Mouse (Mus musculus) mature B cell (primary cell): ENCODE measurements around the gene Calb2.

Experiments used
- in situ Hi-C: fragments of 300-500 bp; cut with MboI; formaldehyde crosslinking; loops from 2 replicates; pipeline ENCODE4 v1.14.3; 2019

Calb2 gene

DNA sequence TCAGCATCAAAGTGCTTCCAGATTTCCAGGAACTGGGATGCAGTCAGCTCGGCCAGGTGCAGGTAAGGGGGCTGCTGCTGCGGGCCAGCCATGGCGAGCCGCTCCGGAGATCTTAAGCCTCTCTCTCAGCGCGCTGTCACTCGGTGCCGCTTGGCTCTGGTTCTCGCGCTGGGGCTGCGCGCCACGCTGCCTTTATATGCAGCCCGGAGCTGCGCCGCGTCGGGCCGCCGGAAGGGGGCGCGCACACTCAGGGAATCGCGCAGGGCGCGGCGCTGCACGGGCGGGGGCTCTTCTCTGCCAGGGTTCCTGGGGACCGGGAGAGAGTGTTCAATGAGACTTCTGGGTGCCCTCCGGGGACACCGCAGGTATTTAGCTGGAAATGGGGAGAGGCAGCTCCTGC lies at the start of gene Calb2:
Gene Calb2 (minus strand): TSS at position 165 of the 400 bp plus-strand sequence.
- in situ Hi-C loops, result no loop called here

DNA sequence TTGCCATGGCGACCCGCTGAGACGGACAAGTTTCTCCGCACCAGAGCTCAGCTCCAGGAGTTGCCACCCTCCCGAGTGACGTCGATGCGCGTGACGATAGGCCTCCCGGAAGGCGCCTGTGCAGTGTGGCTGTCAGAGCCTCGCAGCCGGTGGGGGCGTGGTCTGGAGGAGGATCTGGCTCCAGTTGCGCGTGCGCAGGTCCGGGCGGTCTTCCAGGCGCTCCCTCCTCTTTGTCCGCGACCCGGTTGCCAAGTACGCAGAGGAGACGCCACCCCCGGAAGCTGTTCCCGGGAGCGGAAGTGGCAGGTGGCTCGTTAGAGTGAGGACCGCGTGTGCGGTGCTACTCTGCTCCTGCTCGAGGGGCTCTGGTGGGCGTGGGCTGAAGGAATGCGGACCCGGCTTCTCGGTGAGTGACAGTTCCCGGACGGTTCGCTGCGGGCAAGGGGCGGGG lies 49.7 kb upstream of the Calb2 start:
- in situ Hi-C loops, result no loop called here

DNA sequence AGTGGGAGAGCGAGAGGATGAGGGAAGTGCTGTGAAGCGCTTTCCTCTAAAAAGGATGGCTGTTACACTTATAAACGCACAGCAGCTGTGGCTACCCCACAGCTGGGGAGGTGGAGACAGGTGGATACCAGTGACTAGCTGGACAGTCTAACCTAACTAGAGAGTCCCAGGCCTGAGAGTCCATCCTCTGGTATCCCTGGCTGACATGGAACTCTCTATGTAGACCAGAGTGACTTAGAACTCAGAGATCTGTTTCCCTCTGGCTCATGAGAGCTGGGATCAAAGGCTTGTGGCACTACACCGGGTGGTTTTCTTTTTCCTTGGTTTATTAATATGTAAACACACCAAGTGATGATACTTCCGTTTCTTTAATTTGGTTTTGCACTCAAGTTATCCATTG lies 49.2 kb upstream of the Calb2 start:
- in situ Hi-C loops, result no loop called here

- in situ Hi-C loops, result no loop called here
These were observed 48.2 kb upstream of the Calb2 start for GRCm38 (mm10) chr8:110216253-110216652.

GRCm38 (mm10) chr8:110215365-110215764 lies 47.4 kb upstream of the Calb2 start, which contains the start of gene Cmtr2:
Cmtr2 (plus strand) TSS chr8:110215665.
- in situ Hi-C loops, result no loop called here

DNA sequence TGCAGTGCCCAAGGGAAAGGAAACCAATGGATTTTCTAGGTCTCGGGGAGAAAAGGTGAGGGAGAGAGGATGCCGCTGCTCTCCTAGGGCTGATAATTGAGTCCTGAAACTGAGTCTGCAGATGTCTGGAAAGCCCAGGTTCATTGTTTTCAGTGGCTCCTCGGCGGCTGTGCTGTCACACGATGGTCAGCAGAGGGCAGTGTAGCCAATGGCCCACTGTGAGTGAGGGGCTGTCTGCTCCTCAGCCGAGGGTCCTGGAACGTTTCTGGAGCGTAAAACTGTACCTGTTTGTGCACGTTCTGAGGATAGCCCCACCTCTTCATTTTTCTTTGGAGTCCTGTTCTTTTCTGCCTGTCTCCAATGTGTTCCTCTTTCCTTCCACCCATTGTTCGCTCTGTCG lies 33.8 kb upstream of the Calb2 start:
- in situ Hi-C loops, result no loop called here

GRCm38 (mm10) chr8:110196678-110197077 lies 28.7 kb upstream of the Calb2 start:
- in situ Hi-C loops, result no loop called here

- in situ Hi-C loops, result no loop called here
These were observed 21.1 kb upstream of the Calb2 start for GRCm38 (mm10) chr8:110188961-110189750.

GRCm38 (mm10) chr8:110185538-110185937 lies 17.5 kb upstream of the Calb2 start:
- in situ Hi-C loops, result no loop called here

GRCm38 (mm10) chr8:110183748-110184147 lies 15.7 kb upstream of the Calb2 start:
- in situ Hi-C loops, result no loop called here

- in situ Hi-C loops, result no loop called here
These were observed 14.8 kb upstream of the Calb2 start for GRCm38 (mm10) chr8:110182735-110183367.

DNA sequence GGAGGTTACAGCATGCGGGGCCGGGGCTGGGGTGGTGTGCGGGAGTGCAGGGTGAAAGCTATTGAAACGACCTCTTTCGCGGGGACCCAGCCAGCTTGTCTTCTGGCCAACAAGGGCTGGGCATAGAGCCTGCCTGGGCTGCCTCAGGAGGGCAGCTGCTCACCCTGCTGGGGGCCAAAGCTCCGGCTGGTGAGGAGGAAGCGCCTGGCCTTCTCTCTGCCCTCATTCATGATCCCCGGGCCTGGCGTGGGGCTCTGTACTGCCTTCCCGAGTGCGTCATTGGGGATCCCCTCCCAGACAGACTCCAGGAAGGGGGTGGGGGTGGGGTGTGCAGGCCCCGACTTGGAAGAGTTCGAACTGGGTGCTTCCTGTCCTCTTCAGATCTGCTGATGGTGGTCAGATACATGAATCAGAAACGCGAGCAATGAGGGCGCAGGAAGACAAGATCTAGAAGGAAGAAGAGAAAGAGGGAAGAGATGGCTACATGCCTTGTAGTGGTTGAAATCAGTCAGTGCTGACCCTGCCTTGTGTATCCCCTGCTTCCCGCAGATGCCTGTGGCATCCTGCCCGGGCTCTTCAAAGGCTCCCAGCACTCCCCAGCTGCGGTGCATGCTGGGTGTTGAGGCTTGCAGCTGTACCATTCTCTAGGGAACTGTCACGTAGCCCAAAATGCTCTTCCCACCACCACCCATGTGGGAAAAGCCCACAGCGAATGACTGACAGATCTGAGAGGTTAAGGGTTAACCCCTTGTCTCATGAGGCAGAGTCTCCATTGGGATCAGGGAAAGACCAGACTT lies 9.5 kb upstream of the Calb2 start:
- in situ Hi-C loops, result no loop called here

GRCm38 (mm10) chr8:110174826-110175225 lies 6.8 kb upstream of the Calb2 start:
- in situ Hi-C loops, result no loop called here

DNA sequence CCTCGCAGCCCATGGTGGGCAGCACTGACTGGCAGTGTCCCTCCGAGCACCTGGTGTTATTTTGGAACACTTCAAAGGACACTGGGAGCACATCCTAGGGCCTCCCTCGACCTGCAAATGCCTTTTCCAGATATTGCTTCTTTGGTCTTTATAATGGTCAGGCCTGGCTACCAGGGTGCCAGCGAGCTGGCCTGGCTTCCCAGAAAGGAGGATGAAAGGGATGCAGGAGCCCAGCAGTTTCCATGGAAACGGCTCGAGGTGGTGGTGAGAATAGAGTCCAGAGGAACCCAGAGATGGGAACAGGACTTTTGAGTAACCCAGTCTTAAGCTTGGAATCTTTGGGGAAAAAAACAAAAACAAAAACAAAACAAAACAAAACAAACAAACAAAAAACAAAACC lies 4.2 kb upstream of the Calb2 start:
- in situ Hi-C loops, result no loop called here

GRCm38 (mm10) chr8:110166270-110166669 lies 1.7 kb downstream of the Calb2 start:
- in situ Hi-C loops, result no loop called here

- in situ Hi-C loops, result no loop called here
These were observed 6.0 kb downstream of the Calb2 start for GRCm38 (mm10) chr8:110162007-110162406.

- in situ Hi-C loops, result no loop called here
These were observed 15.1 kb downstream of the Calb2 start for GRCm38 (mm10) chr8:110152951-110153350.

- in situ Hi-C loops, result no loop called here
These were observed 22.5 kb downstream of the Calb2 start for GRCm38 (mm10) chr8:110145538-110145937.

DNA sequence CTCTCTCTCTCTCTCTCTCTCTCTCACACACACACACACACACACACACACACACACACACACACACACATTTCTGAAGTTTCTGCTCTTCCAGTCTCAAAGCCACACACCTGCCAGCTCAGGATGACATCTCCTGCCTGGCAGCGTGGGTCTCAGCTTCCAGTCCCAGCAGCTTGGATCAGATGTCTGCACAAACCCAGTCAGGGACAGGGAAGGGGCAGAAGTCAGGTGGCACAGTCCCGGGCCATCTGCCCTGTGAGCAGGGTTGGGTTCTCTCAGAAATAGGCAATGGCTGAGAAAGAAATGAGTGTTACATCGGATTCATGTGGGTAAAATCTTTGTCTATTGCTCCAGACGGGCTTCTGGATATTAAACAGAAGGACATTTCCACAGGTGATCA lies 27.2 kb downstream of the Calb2 start:
- in situ Hi-C loops, result no loop called here

DNA sequence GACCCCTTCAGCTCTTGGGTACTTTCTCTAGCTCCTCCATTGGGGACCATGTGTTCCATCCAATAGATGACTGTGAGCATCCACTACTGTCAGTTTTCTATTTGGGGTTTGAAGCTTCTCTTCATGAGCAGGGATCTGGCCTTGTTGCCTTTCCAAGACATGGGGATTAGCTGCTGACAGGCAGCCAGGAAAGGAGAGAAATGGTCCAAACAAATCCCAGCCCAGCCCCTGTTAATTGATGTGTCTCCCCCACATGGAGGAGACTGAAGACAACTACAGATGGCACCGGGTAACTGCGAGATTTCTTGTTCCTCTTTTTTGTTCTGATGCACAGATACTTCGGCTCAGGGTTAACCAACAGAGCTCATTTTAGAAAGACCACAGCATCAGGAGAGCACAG lies 27.9 kb downstream of the Calb2 start:
- in situ Hi-C loops, result no loop called here

GRCm38 (mm10) chr8:110135515-110135914 lies 32.5 kb downstream of the Calb2 start:
- in situ Hi-C loops, result no loop called here

DNA sequence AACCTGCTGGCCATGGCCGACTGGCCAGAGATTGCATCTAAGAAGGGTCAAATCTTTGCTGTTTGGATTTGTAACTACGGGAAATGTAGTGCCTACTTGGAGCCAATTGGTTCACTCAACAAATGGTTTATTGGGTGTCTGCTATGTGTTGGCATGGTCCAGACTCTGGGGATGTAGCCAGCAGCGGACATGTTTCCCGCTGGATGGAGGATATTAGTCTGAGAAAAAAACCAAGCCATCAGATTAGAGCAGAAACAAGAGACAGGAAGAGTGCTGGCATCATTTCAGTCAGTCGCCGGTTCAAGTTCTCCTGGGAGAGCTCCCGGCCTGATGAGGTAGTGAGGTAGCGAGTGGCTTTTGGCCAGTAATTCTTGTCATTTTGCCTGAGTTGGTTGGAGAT lies 33.8 kb downstream of the Calb2 start:
- in situ Hi-C loops, result no loop called here

- in situ Hi-C loops, result no loop called here
These were observed 37.5 kb downstream of the Calb2 start for GRCm38 (mm10) chr8:110130537-110130936.
